Mouse (Mus musculus) limb, embryonic 12.5 days (tissue): Measurements from ENCODE around the gene Zhx3. TPM values are rescaled to one million over a fixed set of nuclear protein-coding genes. Genes with fewer than 3 reads are reported as not detected.

Experiments
- ATAC-seq: fragments of 200-750 bp; cut with Nextera tagmentation; 2 replicates; pipeline ENCODE4 v1.8.0; 2017; ENCODE audit warnings: low read depth, moderate TSS enrichment; ENCODE audit not compliant: insufficient number of reproducible peaks, insufficient read depth, low FRiP score, low TSS enrichment
- H3K27ac ChIP-seq: fragments of 300-500 bp; sonication (generic); 2 replicates; pipeline ENCODE4 v1.5.1; 2016; ENCODE audit warnings: mild to moderate bottlenecking, moderate library complexity
- H3K27me3 ChIP-seq: fragments of 300-500 bp; sonication (generic); 2 replicates; pipeline ENCODE4 v1.6.1; 2016; ENCODE audit warnings: mild to moderate bottlenecking, moderate library complexity
- H3K36me3 ChIP-seq: fragments of 300-500 bp; sonication (generic); 2 replicates; pipeline ENCODE4 v1.6.1; 2016; ENCODE audit warnings: mild to moderate bottlenecking, moderate library complexity
- H3K4me1 ChIP-seq: fragments of 300-500 bp; sonication (generic); replicated peaks from 2 replicates; pipeline ENCODE4 v1.6.1; 2016
- H3K4me2 ChIP-seq: fragments of 300-500 bp; sonication (generic); 2 replicates; pipeline ENCODE4 v1.6.1; 2016; ENCODE audit warnings: mild to moderate bottlenecking, moderate library complexity
- H3K4me3 ChIP-seq: fragments of 300-500 bp; sonication (generic); replicated peaks from 2 replicates; pipeline ENCODE4 v1.5.1; 2016; ENCODE audit warnings: mild to moderate bottlenecking
- H3K9ac ChIP-seq: fragments of 300-500 bp; sonication (generic); replicated peaks from 2 replicates; pipeline ENCODE4 v1.6.1; 2016; ENCODE audit warnings: mild to moderate bottlenecking, moderate library complexity
- H3K9me3 ChIP-seq: fragments of 300-500 bp; sonication (generic); 2 replicates; pipeline ENCODE4 v1.6.1; 2016; ENCODE audit warnings: mild to moderate bottlenecking, moderate library complexity
- WGBS: fragments of 180-500 bp; shearing (Covaris S2); methylation state at CpG from one replicate; pipeline ENCODE4 v1.1.7; 2016; 5-methylcytosine and 5-hydroxymethylcytosine counted together
- polyA plus RNA-seq: library from polyadenylated mRNA; unstranded; fragments of >200 nt; fragmentation: Nextera tagmentation; extraction: Ambion mirVana; gene quantifications from 2 replicates; pipeline ENCODE4 v1.2.1, GENCODE M21; 2016

Gene Zhx3
- polyA plus RNA-seq, 1 experiment from 2014 or later = 10.4 TPM

DNA sequence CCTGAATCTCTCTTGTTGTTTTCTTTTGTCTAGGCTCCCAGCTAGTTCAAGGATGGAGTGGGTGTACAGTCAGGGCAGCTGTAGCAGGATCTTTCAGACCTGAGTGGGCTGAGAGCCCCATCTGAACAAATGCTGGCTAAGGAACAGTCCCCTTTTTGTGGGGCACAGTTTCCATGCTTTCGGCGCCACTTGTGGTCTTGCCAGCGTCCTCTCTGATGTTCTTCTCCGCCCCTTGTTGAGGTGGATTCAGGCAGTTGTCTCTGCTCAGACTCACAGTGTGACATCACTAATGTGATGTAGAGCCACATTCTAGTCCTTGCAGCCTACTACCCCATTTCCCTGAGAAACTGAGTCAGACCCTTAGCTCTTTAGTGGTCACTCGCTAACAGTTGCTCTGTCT is 126.2 kb downstream of the Zhx3 start:
- ATAC-seq = no peak

DNA sequence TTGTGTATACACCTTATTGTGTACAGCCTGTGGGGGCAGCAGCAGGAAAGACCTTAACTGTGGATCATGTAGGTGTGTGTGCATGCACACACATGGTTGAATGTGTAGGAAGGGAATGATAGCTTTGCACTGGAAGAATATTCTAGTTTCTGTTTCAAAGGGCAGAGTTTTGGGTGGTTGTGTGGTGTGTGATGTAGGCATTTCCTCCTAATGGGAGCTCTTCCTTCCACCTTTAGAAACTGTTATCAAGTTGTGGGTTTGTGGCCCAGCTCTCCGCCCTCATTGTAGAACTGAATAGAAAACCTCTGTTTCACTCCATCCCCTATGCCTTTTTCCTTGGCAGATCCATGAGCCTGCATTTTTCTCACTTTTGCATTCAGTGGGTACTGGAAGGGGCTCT is 127.3 kb downstream of the Zhx3 start:
- H3K4me3 ChIP-seq = no peak overlapping the region
- no peaks in the 10 kb centered on the region for H3K9me3 ChIP-seq
- H3K4me1 ChIP-seq = peaks cover 11% of the 10 kb centered on the region
- H3K4me2 ChIP-seq = no peak overlapping the region
- no peaks in the 10 kb centered on the region for H3K27me3 ChIP-seq
- ATAC-seq = no peak
- WGBS = 95% methylated on average over 1 of the region's 1 CpGs
- H3K9ac ChIP-seq = no peak overlapping the region
- H3K27ac ChIP-seq = no peak overlapping the region
- H3K36me3 ChIP-seq = peaks cover 85% of the 10 kb centered on the region

More for the DNA sequence above, 126.2 kb downstream of the Zhx3 start:
- no peaks in the 10 kb centered on the region for H3K9me3 ChIP-seq
- peaks cover 5% of the 10 kb centered on the region; the same call in 1 of the 2 replicates for H3K4me1 ChIP-seq
- no peak overlapping the region for H3K9ac ChIP-seq
- H3K4me3 ChIP-seq = no peak overlapping the region
- H3K36me3 ChIP-seq = peaks cover 85% of the 10 kb centered on the region
- WGBS = 96% methylated on average over 5 of the region's 5 CpGs
- H3K27me3 ChIP-seq = no peaks in the 10 kb centered on the region
- no peak overlapping the region for H3K27ac ChIP-seq
- H3K4me2 ChIP-seq = no peak overlapping the region

DNA sequence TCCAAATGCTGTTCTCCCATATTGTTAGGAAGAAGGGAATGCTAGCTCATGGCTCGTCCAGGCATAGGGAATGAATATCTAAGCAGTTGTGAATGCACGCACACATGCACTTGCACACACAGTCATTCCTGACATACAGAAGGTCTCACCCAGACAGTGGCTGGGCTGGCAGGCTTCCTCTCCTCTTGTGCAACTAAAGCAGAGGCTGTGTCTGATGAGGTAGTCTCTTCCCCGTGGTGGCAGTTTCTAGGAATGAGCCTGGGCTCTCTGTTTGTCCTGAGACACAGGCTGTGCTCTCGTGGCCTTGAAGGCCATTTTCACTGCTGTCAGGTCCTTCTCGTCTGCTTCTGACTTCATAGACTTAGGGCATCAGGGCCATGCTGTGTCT is 128.0 kb downstream of the Zhx3 start:
- Histone ChIP-seq H3K4me2 (no peak overlapping the region), H3K27ac (no peak overlapping the region), H3K36me3 (peaks cover 85% of the 10 kb centered on the region), H3K4me3 (no peak overlapping the region), H3K27me3 (no peaks in the 10 kb centered on the region), H3K9ac (no peak overlapping the region), H3K4me1 (peaks cover 17% of the 10 kb centered on the region), H3K9me3 (no peaks in the 10 kb centered on the region)
- 91% methylated on average over 5 of the region's 5 CpGs for WGBS
- ATAC-seq = no peak

DNA sequence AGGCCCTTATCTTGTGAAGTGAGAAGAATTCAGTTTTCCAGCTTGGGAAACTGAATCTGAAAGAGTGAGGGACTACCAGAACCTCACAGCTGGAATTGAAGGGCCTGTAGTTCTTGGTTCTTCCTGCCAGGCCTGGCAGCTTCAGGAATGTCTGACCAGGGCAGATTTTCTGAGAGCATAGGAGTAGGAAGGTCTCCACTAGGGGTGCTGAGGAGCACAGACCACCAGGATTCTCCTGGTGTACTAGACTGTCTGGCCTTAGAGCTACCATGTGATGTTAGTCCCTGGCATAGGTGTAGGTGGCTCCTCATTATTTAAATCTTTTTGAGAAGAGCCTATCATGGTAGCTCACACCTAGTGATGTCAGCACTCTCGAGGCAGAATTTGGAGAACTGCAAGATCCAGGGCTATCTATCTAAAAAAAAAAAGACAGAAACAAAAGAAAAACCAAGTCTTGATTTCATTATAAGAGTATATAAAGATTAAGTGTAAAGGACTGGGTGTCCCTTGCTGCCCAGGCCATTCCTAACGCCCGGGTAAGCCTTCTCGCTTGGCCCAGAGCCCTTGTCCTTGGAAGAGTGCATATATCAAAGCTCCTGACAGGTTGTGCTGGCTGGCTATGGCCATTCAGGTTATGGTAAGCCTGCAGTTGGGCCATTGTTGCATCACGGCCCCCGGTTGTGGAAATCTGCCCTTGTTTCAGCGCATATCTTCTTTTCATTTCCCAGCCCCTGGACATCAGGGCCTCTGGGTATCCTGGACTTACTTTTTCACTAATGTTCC is 128.6 kb downstream of the Zhx3 start:
- no peak overlapping the region for H3K27ac ChIP-seq
- no peak overlapping the region for H3K9ac ChIP-seq
- H3K9me3 ChIP-seq = no peaks in the 10 kb centered on the region
- H3K4me3 ChIP-seq = no peak overlapping the region
- peaks cover 84% of the 10 kb centered on the region for H3K36me3 ChIP-seq
- no peak overlapping the region for H3K4me2 ChIP-seq
- peaks cover 17% of the 10 kb centered on the region for H3K4me1 ChIP-seq
- no peak for ATAC-seq
- H3K27me3 ChIP-seq = no peaks in the 10 kb centered on the region
- WGBS = 93% methylated on average over 7 of the region's 7 CpGs

DNA sequence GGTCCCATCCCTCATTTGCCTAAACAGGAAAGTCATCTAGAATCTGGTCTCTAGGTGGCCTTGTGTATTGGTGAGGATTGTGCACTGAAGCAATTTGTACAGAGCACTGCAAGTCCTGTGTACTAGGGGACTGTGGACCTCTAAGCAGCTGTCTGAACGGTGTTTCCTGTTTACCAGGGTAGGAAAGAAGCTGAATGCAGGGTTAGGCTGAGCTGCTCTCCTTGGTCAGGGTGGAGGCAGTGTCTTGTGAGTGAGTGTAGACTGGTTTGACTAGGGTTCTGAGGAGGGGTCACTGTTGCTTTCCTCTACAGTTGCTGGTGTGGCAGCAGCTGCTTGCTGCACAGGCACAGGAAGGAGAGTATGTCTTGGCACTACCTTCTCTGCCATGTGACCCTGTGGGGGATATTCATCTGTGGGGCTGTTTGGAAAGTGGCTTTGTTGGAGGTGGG is 130.6 kb downstream of the Zhx3 start:
- WGBS = 81% methylated on average over 1 of the region's 1 CpGs
- Histone ChIP-seq H3K4me1 (peaks cover 25% of the 10 kb centered on the region), H3K27me3 (no peaks in the 10 kb centered on the region), H3K27ac (0 out of 2 replicates have a peak overlapping the region, but pooled peaks have one; percentile 8), H3K36me3 (peaks cover 80% of the 10 kb centered on the region), H3K9ac (no peak overlapping the region), H3K4me2 (no peak overlapping the region), H3K4me3 (no peak overlapping the region), H3K9me3 (no peaks in the 10 kb centered on the region)
- no peak for ATAC-seq

DNA sequence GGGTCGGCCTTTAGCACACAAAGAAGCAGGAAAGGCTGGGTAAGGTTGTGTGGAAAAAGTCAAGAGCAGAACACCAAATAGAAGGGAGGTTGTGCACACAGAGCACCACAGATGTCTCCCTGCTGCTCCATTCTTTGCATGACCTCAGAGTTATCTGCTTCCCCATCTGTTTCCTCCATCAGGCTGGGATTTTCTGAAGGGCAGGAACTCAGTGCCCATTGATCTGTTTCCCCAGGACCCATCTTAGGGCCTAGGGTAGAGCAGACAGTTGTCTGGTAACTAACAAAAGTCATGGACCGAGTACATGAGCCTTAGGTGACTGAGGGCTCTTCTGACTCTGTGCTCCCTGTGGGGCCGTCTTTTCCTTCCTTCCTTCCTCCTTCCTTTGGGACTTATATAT is 131.2 kb downstream of the Zhx3 start:
- Histone ChIP-seq H3K4me3 (no peak overlapping the region), H3K4me2 (no peak overlapping the region), H3K36me3 (peaks cover 80% of the 10 kb centered on the region), H3K27ac (0 out of 2 replicates have a peak overlapping the region, but pooled peaks have one; percentile 8), H3K4me1 (peaks cover 25% of the 10 kb centered on the region), H3K27me3 (no peaks in the 10 kb centered on the region), H3K9me3 (no peaks in the 10 kb centered on the region), H3K9ac (no peak overlapping the region)
- WGBS = 77% methylated on average over 3 of the region's 3 CpGs
- ATAC-seq = no peak

DNA sequence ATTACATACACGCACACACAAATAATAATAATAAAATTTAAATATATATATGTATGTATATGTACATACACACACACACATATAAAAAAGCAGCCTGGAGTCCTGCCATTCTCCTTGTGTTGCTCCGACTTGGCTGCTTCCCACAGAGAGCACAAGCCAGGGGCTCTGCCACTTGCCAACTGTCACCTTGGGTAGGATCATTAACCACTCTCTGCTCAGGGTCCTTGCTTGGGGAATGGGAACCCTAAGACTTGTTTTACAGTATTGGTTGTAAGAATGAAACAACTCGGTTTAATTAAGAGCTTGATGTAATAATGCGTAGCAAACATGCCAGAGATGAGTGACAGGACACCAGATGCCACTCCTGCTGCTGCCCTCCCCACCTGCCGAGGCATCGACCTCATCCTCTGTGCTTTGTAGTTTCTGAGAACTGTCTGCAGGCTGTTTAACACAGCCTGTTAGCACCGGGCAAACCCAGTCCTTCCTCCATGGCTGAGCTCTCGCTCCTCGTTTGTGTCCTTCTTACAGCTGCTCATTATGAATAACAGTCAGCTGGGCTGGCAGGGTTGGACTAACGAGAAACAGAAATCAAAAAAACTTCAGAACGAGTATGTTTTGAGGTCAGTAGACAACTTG is 132.2 kb downstream of the Zhx3 start:
- no peak overlapping the region for H3K9ac ChIP-seq
- 53% methylated on average over 11 of the region's 11 CpGs for WGBS

GRCm38 (mm10) chr2:160739647-160740356 is 133.0 kb downstream of the Zhx3 start:
- Histone ChIP-seq H3K27ac (no peak overlapping the region), H3K27me3 (no peaks in the 10 kb centered on the region), H3K4me1 (peaks cover 34% of the 10 kb centered on the region), H3K4me3 (no peak overlapping the region), H3K4me2 (no peak overlapping the region), H3K9me3 (no peaks in the 10 kb centered on the region), H3K9ac (no peak overlapping the region), H3K36me3 (peaks cover 80% of the 10 kb centered on the region)
- WGBS = 71% methylated on average over 2 of the region's 2 CpGs
- ATAC-seq = no peak

More for the DNA sequence above, 132.2 kb downstream of the Zhx3 start:
- peaks cover 26% of the 10 kb centered on the region for H3K4me1 ChIP-seq
- no peaks in the 10 kb centered on the region for H3K27me3 ChIP-seq
- peak overlapping the region; percentile 66; the same call in 1 of the 2 replicates for H3K27ac ChIP-seq
- H3K4me2 ChIP-seq = no peak overlapping the region
- no peaks in the 10 kb centered on the region for H3K9me3 ChIP-seq
- peaks cover 80% of the 10 kb centered on the region for H3K36me3 ChIP-seq
- ATAC-seq = no peak
- no peak overlapping the region for H3K4me3 ChIP-seq

GRCm38 (mm10) chr2:160738354-160738753 is 134.4 kb downstream of the Zhx3 start:
- Histone ChIP-seq H3K27ac (no peak overlapping the region; the same call in 1 of the 2 replicates), H3K36me3 (peaks cover 89% of the 10 kb centered on the region)
- WGBS = 58% methylated on average over 5 of the region's 5 CpGs

GRCm38 (mm10) chr2:160736466-160736865 is 136.3 kb downstream of the Zhx3 start:
- no peak overlapping the region for H3K4me3 ChIP-seq
- ATAC-seq = no peak
- H3K9ac ChIP-seq = no peak overlapping the region
- no peak overlapping the region for H3K4me2 ChIP-seq
- H3K36me3 ChIP-seq = peaks cover 78% of the 10 kb centered on the region
- no peaks in the 10 kb centered on the region for H3K27me3 ChIP-seq
- no peak overlapping the region for H3K27ac ChIP-seq
- peaks cover 54% of the 10 kb centered on the region for H3K4me1 ChIP-seq
- no peaks in the 10 kb centered on the region for H3K9me3 ChIP-seq
- WGBS = 87% methylated on average over 3 of the region's 3 CpGs

More at GRCm38 (mm10) chr2:160738354-160738753, 134.4 kb downstream of the Zhx3 start:
- Histone ChIP-seq H3K9ac (no peak overlapping the region), H3K4me3 (no peak overlapping the region), H3K4me1 (peaks cover 49% of the 10 kb centered on the region), H3K9me3 (no peaks in the 10 kb centered on the region), H3K4me2 (no peak overlapping the region), H3K27me3 (no peaks in the 10 kb centered on the region)
- ATAC-seq = no peak

GRCm38 (mm10) chr2:160735706-160736310 is 137.0 kb downstream of the Zhx3 start:
- Histone ChIP-seq H3K4me1 (peaks cover 52% of the 10 kb centered on the region), H3K27me3 (no peaks in the 10 kb centered on the region), H3K9ac (no peak overlapping the region), H3K36me3 (peaks cover 72% of the 10 kb centered on the region), H3K27ac (no peak overlapping the region), H3K9me3 (no peaks in the 10 kb centered on the region), H3K4me2 (no peak overlapping the region), H3K4me3 (no peak overlapping the region)
- WGBS = 89% methylated on average over 5 of the region's 5 CpGs
- no peak for ATAC-seq
